Mouse (Mus musculus) midbrain, embryonic 11.5 days (tissue): ENCODE data around the gene Tmod1. TPM values are rescaled to one million over a fixed set of nuclear protein-coding genes. Genes with fewer than 3 reads are reported as not detected.

Experiments
- ATAC-seq: fragments of 200-750 bp; cut with Nextera tagmentation; 2 replicates; pipeline ENCODE4 v1.8.0; 2017; ENCODE audit warnings: moderate TSS enrichment, moderate library complexity; ENCODE audit not compliant: low FRiP score
- DNase-seq: peaks from one replicate; pipeline ENCODE4 v3.0.0; 2015; ENCODE audit warnings: low spot score; ENCODE audit errors: missing footprints
- H3K27ac ChIP-seq: fragments of 300-500 bp; sonication (generic); 2 replicates; pipeline ENCODE4 v1.5.1; 2014; ENCODE audit warnings: low read depth, low read length
- H3K27me3 ChIP-seq: fragments of 300-500 bp; sonication (generic); 2 replicates; pipeline ENCODE4 v1.6.1; 2014; ENCODE audit warnings: mild to moderate bottlenecking, low read length, moderate library complexity, mixed read lengths; ENCODE audit not compliant: control insufficient read depth, insufficient read depth
- H3K36me3 ChIP-seq: fragments of 300-500 bp; sonication (generic); 2 replicates; pipeline ENCODE4 v1.6.1; 2014; ENCODE audit warnings: mild to moderate bottlenecking, low read length, moderate library complexity, mixed read lengths; ENCODE audit not compliant: control insufficient read depth, insufficient read depth
- H3K4me1 ChIP-seq: fragments of 300-500 bp; sonication (generic); 2 replicates; pipeline ENCODE4 v1.6.1; 2014; ENCODE audit warnings: low read length; ENCODE audit not compliant: control insufficient read depth, insufficient read depth
- H3K4me2 ChIP-seq: fragments of 300-500 bp; sonication (generic); 2 replicates; pipeline ENCODE4 v1.6.1; 2014; ENCODE audit warnings: mild to moderate bottlenecking, moderate library complexity
- H3K4me3 ChIP-seq: fragments of 300-500 bp; sonication (generic); 2 replicates; pipeline ENCODE4 v1.5.1; 2014; ENCODE audit warnings: low read depth, low read length
- H3K9ac ChIP-seq: fragments of 300-500 bp; sonication (generic); 2 replicates; pipeline ENCODE4 v1.6.1; 2014; ENCODE audit warnings: low read length
- H3K9me3 ChIP-seq: fragments of 300-500 bp; sonication (generic); 2 replicates; pipeline ENCODE4 v1.6.1; 2016; ENCODE audit warnings: low read length; ENCODE audit not compliant: control insufficient read depth
- WGBS: fragments of 180-500 bp; shearing (Covaris S2); extraction: QIAGEN DNeasy Blood & Tissue Kit; methylation state at CpG from one replicate; pipeline ENCODE4 v1.1.7; 2014; 5-methylcytosine and 5-hydroxymethylcytosine counted together
- polyA plus RNA-seq: library from polyadenylated mRNA; unstranded; fragments of >200 nt; fragmentation: Nextera tagmentation; extraction: Ambion mirVana; gene quantifications from 2 replicates; pipeline ENCODE4 v1.2.1, GENCODE M21; 2014

Gene Tmod1
- polyA plus RNA-seq, 1 experiment from 2014 or later: 2.7 TPM

DNA sequence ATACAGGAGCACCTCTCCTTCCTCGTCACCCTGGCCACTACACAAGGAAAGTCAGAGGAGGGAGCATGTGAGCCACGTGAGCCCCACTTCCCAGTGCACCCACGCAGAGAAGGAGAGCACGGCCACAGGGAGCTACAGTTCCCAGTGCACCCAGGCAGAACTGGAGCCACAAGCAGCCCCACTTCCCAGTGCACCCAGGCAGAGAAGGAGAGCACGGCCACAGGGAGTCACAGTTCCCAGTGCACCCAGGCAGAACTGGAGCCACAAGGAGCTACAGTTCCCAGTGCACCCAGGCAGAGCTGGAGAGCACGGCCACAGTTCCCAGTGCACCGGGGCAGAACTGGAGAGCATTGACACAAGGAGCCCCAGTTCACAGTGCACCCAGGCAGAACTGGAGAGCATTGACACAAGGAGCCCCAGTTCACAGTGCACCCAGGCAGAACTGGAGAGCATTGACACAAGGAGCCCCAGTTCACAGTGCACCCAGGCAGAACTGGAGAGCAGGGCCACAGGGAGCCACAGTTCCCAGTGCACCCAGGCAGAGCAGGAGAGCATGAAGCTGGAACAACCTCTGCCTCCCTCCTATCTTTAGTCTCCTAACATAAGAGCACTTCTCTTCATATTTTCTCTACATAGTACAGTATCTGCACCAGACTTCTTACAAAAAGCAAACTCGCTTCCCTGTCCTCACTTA, 90.7 kb downstream of the Tmod1 start:
- no peak overlapping the region for H3K9ac ChIP-seq
- ATAC-seq (no peak), DNase-seq (no peak)
- WGBS: 80% methylated on average over 8 of the region's 8 CpGs
- H3K27ac ChIP-seq: no peak overlapping the region
- no peak overlapping the region for H3K4me3 ChIP-seq
- H3K4me1 ChIP-seq: no peaks in the 10 kb centered on the region
- H3K4me2 ChIP-seq: no peak overlapping the region
- no peaks in the 10 kb centered on the region for H3K9me3 ChIP-seq
- H3K36me3 ChIP-seq: peaks cover 30% of the 10 kb centered on the region
- no peaks in the 10 kb centered on the region for H3K27me3 ChIP-seq

DNA sequence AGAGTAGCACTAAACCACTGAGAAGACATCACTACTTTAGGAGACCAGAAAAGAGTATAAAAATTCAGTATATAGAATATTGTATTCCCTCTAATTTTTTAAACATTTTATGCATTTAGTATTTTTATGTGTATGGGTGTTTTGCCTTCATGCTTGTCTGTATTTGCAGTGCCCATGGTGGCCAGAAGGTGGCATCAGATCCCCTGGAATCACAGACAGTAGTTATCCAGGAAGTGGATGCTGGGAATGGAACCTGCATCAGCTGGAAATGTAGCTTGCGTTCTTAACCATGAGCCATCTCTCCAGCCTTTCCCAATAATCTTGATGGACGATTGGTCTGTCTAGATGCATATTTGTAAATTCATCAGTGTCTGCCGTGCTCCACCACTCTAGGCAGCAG, 91.5 kb downstream of the Tmod1 start:
- Histone ChIP-seq H3K27me3 (no peaks in the 10 kb centered on the region), H3K36me3 (peaks cover 25% of the 10 kb centered on the region), H3K27ac (no peak overlapping the region), H3K4me2 (no peak overlapping the region), H3K4me3 (no peak overlapping the region), H3K9ac (no peak overlapping the region), H3K4me1 (no peaks in the 10 kb centered on the region), H3K9me3 (no peaks in the 10 kb centered on the region)
- DNase-seq (peak; percentile 90), ATAC-seq (no peak)
- 71% methylated on average over 3 of the region's 3 CpGs for WGBS

DNA sequence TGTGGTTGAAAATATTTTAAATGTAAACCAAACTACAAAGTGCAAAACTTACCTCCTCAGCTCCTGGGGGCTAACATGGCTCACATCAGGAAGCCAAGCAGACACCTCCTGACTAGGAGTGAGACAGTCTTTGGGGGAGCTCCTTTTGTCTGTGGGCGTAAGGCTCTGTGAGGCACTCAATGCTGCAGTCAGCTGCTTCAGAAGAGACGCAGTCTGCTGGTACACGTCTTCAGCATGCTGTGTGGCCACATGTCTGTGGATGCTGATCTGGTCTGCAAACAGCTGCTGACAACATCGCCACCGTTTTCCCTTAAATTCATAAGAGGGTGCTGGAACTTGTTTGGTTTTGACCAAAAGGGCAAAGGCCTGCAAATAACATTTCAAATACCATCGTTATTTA, 93.1 kb downstream of the Tmod1 start:
- ATAC-seq (no peak), DNase-seq (peak; percentile 68)
- H3K9ac ChIP-seq: no peak overlapping the region
- 88% methylated on average over 6 of the region's 6 CpGs for WGBS
- peaks cover 21% of the 10 kb centered on the region for H3K36me3 ChIP-seq
- H3K27me3 ChIP-seq: no peaks in the 10 kb centered on the region
- no peaks in the 10 kb centered on the region for H3K4me1 ChIP-seq
- no peaks in the 10 kb centered on the region for H3K9me3 ChIP-seq
- no peak overlapping the region for H3K4me3 ChIP-seq
- H3K4me2 ChIP-seq: no peak overlapping the region
- no peak overlapping the region for H3K27ac ChIP-seq

DNA sequence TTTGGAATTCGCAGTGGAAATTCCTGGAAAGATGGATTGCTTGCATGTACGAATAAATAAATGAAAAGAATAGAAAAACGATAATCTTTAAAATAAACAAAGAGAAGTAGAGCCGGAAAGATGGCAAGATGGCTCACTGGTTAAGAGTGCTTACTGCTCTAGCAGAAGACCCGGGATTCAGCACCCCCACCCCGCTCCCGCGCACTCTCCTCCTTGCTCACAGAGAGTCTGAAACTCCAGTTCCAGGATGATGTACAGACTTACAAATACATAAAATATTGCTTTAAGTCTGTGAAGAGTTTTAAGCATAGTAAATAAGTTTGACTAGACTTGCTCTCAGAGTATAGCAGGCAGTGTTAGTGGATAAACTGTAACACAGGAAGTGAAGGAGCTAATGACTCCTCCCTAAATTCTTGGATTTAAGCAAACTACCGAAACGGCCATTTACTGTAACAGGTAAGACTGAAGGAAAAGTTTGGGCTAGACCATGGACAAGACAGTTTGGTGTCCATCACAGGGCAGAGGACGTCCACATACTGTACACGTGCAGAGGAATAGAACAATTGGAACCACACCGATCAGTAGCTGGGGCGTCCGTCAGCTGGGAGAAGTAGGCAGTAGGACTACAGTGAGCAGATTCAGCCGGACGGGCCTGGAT, 99.0 kb downstream of the Tmod1 start:
- Histone ChIP-seq H3K27me3 (no peaks in the 10 kb centered on the region), H3K4me2 (peak overlapping the region; percentile 80), H3K27ac (peak overlapping the region; percentile 98), H3K4me3 (peak overlapping the region; percentile 93), H3K9me3 (no peaks in the 10 kb centered on the region), H3K4me1 (peaks cover 17% of the 10 kb centered on the region), H3K36me3 (peaks cover 3% of the 10 kb centered on the region; the same call in 1 of the 2 replicates), H3K9ac (peak overlapping the region; percentile 97)
- DNase-seq (peak; percentile 84), ATAC-seq (peak; percentile 82)
- WGBS: 8% methylated on average over 17 of the region's 17 CpGs

DNA sequence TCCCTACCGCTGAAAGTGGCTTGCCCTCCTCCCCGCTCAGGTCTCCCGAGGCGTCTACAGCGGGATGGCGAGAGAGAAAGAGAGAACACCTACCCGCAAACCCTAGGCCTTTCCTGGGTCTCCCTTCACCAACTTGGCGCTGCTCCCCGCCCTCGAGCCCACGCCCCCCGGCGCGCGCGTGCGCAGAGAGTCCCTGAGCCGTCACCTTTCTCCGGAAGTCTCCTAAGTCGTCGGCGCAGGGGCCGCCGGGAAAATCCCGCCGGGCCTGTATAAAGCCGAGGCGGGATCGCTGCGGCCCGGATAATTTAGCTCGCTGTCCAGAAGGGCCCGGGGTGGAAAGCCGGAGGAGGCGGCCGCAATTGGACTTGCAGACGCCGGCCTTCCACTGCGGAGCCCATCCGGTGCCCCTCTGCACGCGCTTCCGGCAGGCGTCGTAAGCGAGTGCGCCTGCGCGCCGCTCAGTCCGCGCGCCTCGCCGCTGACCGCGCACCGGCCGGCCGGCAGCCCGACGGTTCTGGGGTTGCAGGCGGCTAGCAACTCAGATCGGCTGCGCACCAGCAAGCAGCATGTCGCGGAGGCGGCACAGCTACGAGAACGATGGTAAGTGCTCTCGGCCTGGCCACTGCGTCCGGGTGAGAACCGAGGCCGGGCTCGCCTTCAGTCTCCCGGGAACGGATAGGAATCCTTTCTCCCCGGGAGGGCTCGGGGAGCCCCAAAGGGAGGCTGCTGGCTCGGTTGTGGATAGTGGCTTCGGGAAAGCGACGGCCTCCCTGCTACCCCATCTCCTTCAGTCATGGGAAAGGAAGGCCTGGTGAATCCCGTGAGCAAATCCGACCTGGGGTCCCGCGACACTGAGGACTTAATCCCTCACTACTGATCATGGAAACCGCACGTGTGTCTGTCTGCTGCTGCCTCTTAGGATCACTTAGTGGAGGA, 99.8 kb downstream of the Tmod1 start, which contains the start of the genes Ncbp1 and Tstd2:
Ncbp1 (plus strand) TSS at position 327 of the 936 bp plus-strand sequence.
Tstd2 (minus strand) TSS at position 408 of the 936 bp plus-strand sequence.
- Histone ChIP-seq H3K27ac (peak within 1 kb of the TSS; percentile 98), H3K4me2 (peak within 1 kb of the TSS; percentile 80), H3K27me3 (no peaks in the 10 kb centered on the region), H3K4me1 (peaks cover 17% of the 10 kb centered on the region), H3K36me3 (peaks cover 2% of the 10 kb centered on the region; the same call in 1 of the 2 replicates), H3K9ac (peak within 1 kb of the TSS; percentile 97), H3K4me3 (peak within 1 kb of the TSS; percentile 93), H3K9me3 (no peaks in the 10 kb centered on the region)
- WGBS: under 1% methylated on average over 88 of the region's 90 CpGs
- peak; percentile 89 for ATAC-seq
- peak; percentile 100 for DNase-seq

DNA sequence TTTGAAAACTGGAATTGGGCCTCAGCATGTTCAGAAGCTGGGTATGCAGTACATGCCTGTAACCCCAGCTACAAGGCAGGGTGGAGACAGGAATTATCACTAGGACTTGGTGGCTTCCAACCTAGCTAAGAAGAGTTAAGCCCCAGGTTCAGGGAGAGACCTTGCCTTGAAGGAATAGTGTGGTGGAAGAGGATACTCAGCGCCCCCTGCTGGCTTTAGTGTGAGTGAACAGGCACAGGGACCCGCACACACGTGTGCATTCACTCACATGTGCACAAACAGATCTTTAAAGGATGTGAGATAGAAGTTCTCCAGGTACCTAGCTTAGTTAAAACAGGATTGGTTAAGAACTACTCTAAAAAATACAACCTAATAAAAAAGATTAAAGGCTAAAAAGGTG, 105.6 kb downstream of the Tmod1 start:
- 71% methylated on average over 3 of the region's 3 CpGs for WGBS
- no peaks in the 10 kb centered on the region for H3K27me3 ChIP-seq
- peaks cover 3% of the 10 kb centered on the region for H3K36me3 ChIP-seq
- DNase-seq (peak; percentile 82), ATAC-seq (no peak)
- peaks cover 9% of the 10 kb centered on the region for H3K4me1 ChIP-seq
- no peak overlapping the region for H3K4me3 ChIP-seq
- H3K9me3 ChIP-seq: no peaks in the 10 kb centered on the region
- H3K9ac ChIP-seq: no peak overlapping the region
- H3K4me2 ChIP-seq: no peak overlapping the region
- H3K27ac ChIP-seq: no peak overlapping the region

DNA sequence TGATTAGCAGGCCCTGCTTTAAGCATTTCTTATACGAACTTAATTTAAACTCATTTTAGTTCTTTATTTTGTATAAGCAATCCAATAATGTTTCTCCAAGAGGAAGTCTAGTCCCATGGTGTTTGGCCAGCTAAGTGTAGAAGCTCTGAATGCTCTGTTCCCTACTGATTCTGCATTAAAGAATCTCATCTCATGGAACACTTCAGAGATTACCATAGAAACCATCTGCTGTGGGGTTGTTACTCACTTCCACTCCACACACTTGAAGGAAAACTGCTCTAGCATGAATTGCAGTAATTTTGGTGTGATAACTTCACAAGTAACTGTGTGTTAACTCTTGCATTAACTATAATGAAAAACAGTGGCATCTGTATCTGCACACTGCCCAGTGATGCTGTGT, 108.1 kb downstream of the Tmod1 start:
- Histone ChIP-seq H3K27ac (no peak overlapping the region), H3K9me3 (no peaks in the 10 kb centered on the region), H3K36me3 (peaks cover 3% of the 10 kb centered on the region), H3K4me1 (no peaks in the 10 kb centered on the region), H3K9ac (no peak overlapping the region), H3K27me3 (no peaks in the 10 kb centered on the region), H3K4me2 (no peak overlapping the region), H3K4me3 (no peak overlapping the region)
- DNase-seq (no peak), ATAC-seq (no peak)
- 83% methylated on average over 1 of the region's 1 CpGs for WGBS

DNA sequence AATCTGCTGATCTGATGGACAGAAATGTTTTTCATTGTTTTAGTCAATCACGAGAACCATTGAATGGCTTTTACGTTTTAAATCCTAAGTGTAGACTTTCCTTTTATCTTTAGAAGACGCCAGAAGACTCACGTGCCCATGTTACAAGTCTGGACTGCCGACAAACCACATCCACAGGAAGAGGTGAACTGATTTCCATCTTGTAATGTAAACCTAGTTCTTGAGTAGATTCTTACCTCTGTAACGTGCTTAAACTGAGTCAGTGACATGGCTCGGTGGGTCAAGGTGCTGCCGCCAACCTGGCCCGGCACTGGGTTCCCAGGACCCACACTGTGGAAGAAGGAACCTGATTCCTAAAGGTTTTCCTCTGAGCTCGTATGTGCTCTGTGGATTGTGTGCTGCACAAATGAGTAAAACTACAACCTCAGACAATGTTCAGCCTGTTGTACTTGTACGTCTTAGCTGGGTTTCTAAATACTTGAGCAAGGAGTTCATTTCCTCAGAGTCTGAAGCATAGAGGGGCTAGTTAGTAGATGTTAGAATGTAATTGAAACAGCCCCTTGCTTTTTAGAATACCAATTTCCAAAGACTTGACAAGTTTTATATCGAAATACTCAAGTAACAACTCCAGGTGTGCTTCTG, 113.3 kb downstream of the Tmod1 start:
- no peaks in the 10 kb centered on the region for H3K4me1 ChIP-seq
- H3K9ac ChIP-seq: no peak overlapping the region
- DNase-seq (no peak), ATAC-seq (no peak)
- 94% methylated on average over 12 of the region's 12 CpGs for WGBS
- no peaks in the 10 kb centered on the region for H3K9me3 ChIP-seq
- no peak overlapping the region for H3K27ac ChIP-seq
- no peak overlapping the region for H3K4me3 ChIP-seq
- H3K27me3 ChIP-seq: no peaks in the 10 kb centered on the region
- H3K36me3 ChIP-seq: peaks cover 19% of the 10 kb centered on the region
- no peak overlapping the region for H3K4me2 ChIP-seq
